Mouse (Mus musculus) kidney, postnatal 14 days (tissue): ENCODE measurements around the gene Aldh18a1.
"Not testable (repeated sequence)": the region's sequence is repeated elsewhere in the genome, so short reads cannot be mapped to it uniquely, and the experiment has no call there.

Source experiments
- DNase-seq: peaks from one replicate; pipeline ENCODE4 v3.0.0; 2022; ENCODE audit warnings: mixed read lengths

Gene Aldh18a1

GRCm38 (mm10) chr19:40588293-40588654, at the start of gene Aldh18a1:
Aldh18a1 (minus strand) TSS chr19:40588463.
- DNase-seq = peak; percentile 93

- DNase-seq = no peak
Measured at GRCm38 (mm10) chr19:40637601-40638000, 49.3 kb upstream of the Aldh18a1 start.

GRCm38 (mm10) chr19:40637091-40637490, 48.8 kb upstream of the Aldh18a1 start:
- DNase-seq = peak; percentile 74

- DNase-seq = no peak
Measured at GRCm38 (mm10) chr19:40633144-40633543, 44.9 kb upstream of the Aldh18a1 start.

GRCm38 (mm10) chr19:40632668-40633067, 44.4 kb upstream of the Aldh18a1 start:
- no peak for DNase-seq

GRCm38 (mm10) chr19:40632193-40632592, 43.9 kb upstream of the Aldh18a1 start:
- DNase-seq = no peak

- DNase-seq = peak; percentile 33
Measured at GRCm38 (mm10) chr19:40630606-40631005, 42.3 kb upstream of the Aldh18a1 start.

GRCm38 (mm10) chr19:40630096-40630495, 41.8 kb upstream of the Aldh18a1 start:
- DNase-seq = peak; percentile 56

- DNase-seq = no peak
Measured at GRCm38 (mm10) chr19:40628950-40629349, 40.7 kb upstream of the Aldh18a1 start.

GRCm38 (mm10) chr19:40625935-40626334, 37.7 kb upstream of the Aldh18a1 start:
- DNase-seq = no peak

GRCm38 (mm10) chr19:40621616-40622015, 33.4 kb upstream of the Aldh18a1 start:
- DNase-seq = not testable (repeated sequence)

GRCm38 (mm10) chr19:40616021-40616420, 27.8 kb upstream of the Aldh18a1 start:
- no peak for DNase-seq

- DNase-seq = no peak
Measured at GRCm38 (mm10) chr19:40614811-40615210, 26.5 kb upstream of the Aldh18a1 start.

GRCm38 (mm10) chr19:40611830-40612506, 23.7 kb upstream of the Aldh18a1 start, which contains the start of the genes Tctn3 and Entpd1:
Tctn3 (minus strand) TSS chr19:40612233.
Entpd1 (plus strand) TSS chr19:40612366.
- peak; percentile 97 for DNase-seq

GRCm38 (mm10) chr19:40607676-40608075, 19.4 kb upstream of the Aldh18a1 start:
- DNase-seq = no peak

- no peak for DNase-seq
Measured at GRCm38 (mm10) chr19:40605189-40605588, 16.9 kb upstream of the Aldh18a1 start.

GRCm38 (mm10) chr19:40601870-40602269, 13.6 kb upstream of the Aldh18a1 start:
- no peak for DNase-seq

GRCm38 (mm10) chr19:40600846-40601245, 12.6 kb upstream of the Aldh18a1 start:
- peak; percentile 18 for DNase-seq

- no peak for DNase-seq
Measured at GRCm38 (mm10) chr19:40595831-40596230, 7.6 kb upstream of the Aldh18a1 start.

- DNase-seq = no peak
Measured at GRCm38 (mm10) chr19:40595231-40595630, 7.0 kb upstream of the Aldh18a1 start.

GRCm38 (mm10) chr19:40589530-40589880, 1.2 kb upstream of the Aldh18a1 start:
- no peak for DNase-seq

- DNase-seq = peak; percentile 89
Measured at GRCm38 (mm10) chr19:40588847-40589529, 725 bp upstream of the Aldh18a1 start.

- DNase-seq = no peak
Measured at GRCm38 (mm10) chr19:40587491-40588292, 571 bp downstream of the Aldh18a1 start.

GRCm38 (mm10) chr19:40586908-40587307, 1.4 kb downstream of the Aldh18a1 start:
- DNase-seq = no peak
